Mouse (Mus musculus) liver, embryonic 14.5 days (tissue): ENCODE data around the gene Ahr. TPM values are rescaled to one million over a fixed set of nuclear protein-coding genes. Genes with fewer than 3 reads are reported as not detected.

Experiments used
- ATAC-seq: fragments of 200-750 bp; cut with Nextera tagmentation; 2 replicates; pipeline ENCODE4 v1.8.0; 2017; ENCODE audit warnings: moderate number of reproducible peaks, mild to moderate bottlenecking, moderate library complexity; ENCODE audit not compliant: insufficient read depth
- DNase-seq, 3 experiments: peaks; one replicate each; pipeline ENCODE4 v3.0.0-alpha.2; 2012 to 2013; ENCODE audit warnings: low read depth in 3 of 3, low spot score in 3 of 3
- H3K27ac ChIP-seq: fragments of 300-500 bp; sonication (generic); 2 replicates; pipeline ENCODE4 v1.5.1; 2014; ENCODE audit warnings: moderate library complexity, mild to moderate bottlenecking, control low read depth, inconsistent platforms
- H3K27me3 ChIP-seq: fragments of 300-500 bp; sonication (generic); 2 replicates; pipeline ENCODE4 v1.6.1; 2014; ENCODE audit warnings: mild to moderate bottlenecking, low read length, moderate library complexity; ENCODE audit not compliant: control insufficient read depth, insufficient read depth
- H3K36me3 ChIP-seq: fragments of 300-500 bp; sonication (generic); replicated peaks from 2 replicates; pipeline ENCODE4 v1.6.1; 2014; ENCODE audit warnings: low read depth; ENCODE audit not compliant: control insufficient read depth, insufficient read depth
- H3K4me1 ChIP-seq, 2 experiments: fragments of 200-500 bp in 1 of 2; fragments of 300-500 bp in 1 of 2; sonication (generic) in 1 of 2; replicated peaks; 2 replicates each; pipeline ENCODE4 v1.6.1; 2012 to 2014; ENCODE audit warnings: antibody characterized with exemption in 1 of 2, inconsistent platforms in 1 of 2, low read length in 1 of 2; ENCODE audit not compliant: control insufficient read depth in 2 of 2, insufficient read depth in 2 of 2
- H3K4me2 ChIP-seq: fragments of 300-500 bp; sonication (generic); 2 replicates; pipeline ENCODE4 v1.6.1; 2014; ENCODE audit warnings: low read depth, mild to moderate bottlenecking, control low read depth, moderate library complexity
- H3K4me3 ChIP-seq, 2 experiments: fragments of 200-500 bp in 1 of 2; fragments of 300-500 bp in 1 of 2; sonication (generic) in 1 of 2; 2 replicates each; pipeline ENCODE4 v1.5.1; 2012 to 2014; ENCODE audit warnings: low read depth in 2 of 2, low read length in 2 of 2, mild to moderate bottlenecking in 2 of 2, control low read depth in 1 of 2, inconsistent platforms in 1 of 2, moderate library complexity in 1 of 2; ENCODE audit not compliant: insufficient read depth in 1 of 2
- H3K9ac ChIP-seq: fragments of 300-500 bp; sonication (generic); replicated peaks from 2 replicates; pipeline ENCODE4 v1.6.1; 2014; ENCODE audit warnings: mild to moderate bottlenecking, control low read depth, moderate library complexity
- H3K9me3 ChIP-seq: fragments of 300-500 bp; sonication (generic); 2 replicates; pipeline ENCODE4 v1.6.1; 2016; ENCODE audit warnings: low read length, mixed read lengths; ENCODE audit not compliant: control insufficient read depth
- CTCF ChIP-seq: IDR thresholded peaks from 2 replicates; pipeline ENCODE4 v1.5.1; 2016; ENCODE audit warnings: antibody characterized with exemption, low read depth, control low read depth
- EP300 ChIP-seq: IDR thresholded peaks from 2 replicates; pipeline ENCODE4 v1.6.1; 2016; ENCODE audit warnings: antibody characterized with exemption, low read depth
- WGBS: fragments of 180-500 bp; shearing (Covaris S2); extraction: QIAGEN DNeasy Blood & Tissue Kit; methylation state at CpG from one replicate; pipeline ENCODE4 v1.1.7; 2014; ENCODE audit not compliant: insufficient replicate concordance; 5-methylcytosine and 5-hydroxymethylcytosine counted together
- polyA plus RNA-seq, 2 experiments: library from polyadenylated mRNA; depleted of rRNA in 1 of 2; stranded (reverse) in 1 of 2; unstranded in 1 of 2; fragments of >200 nt; fragmentation: Nextera tagmentation in 1 of 2; extraction: Ambion mirVana in 1 of 2; gene quantifications; 2 replicates each; pipeline versions ENCODE4 v1.2.1 to v1.2.3; 2012 to 2014

Ahr gene
- polyA plus RNA-seq, 2 experiments, result 1.5 to 2.4 TPM

DNA sequence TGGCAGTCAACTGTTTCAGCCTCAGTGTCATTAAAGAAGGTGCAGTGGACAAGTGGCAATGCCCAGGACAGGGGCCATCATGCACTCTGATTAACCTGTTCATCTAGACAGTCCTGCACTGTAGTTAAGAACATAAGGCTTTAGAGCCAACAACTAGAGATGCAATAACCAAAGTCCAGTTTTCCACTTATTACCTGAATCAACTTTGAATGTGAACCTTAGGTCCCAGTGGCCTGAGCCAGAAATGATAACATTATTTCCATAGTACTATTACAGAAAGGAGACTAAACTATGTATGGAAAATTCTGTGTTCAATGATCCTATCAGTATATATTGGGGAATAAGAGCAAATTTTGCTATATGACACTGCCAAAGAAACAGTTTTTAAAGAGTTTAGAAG, 4.3 kb downstream of the Ahr start:
- H3K4me1 ChIP-seq, result peaks cover 8 to 18% of the 10 kb centered on the region in 2 experiments
- H3K27me3 ChIP-seq, result no peaks in the 10 kb centered on the region
- H3K27ac ChIP-seq, result no peak overlapping the region
- no peak overlapping the region for H3K9ac ChIP-seq
- no peak for TF ChIP-seq CTCF
- no peak for TF ChIP-seq EP300
- no peak overlapping the region for H3K4me2 ChIP-seq
- no peak for DNase-seq
- ATAC-seq, result no peak
- no peaks in the 10 kb centered on the region for H3K9me3 ChIP-seq
- H3K4me3 ChIP-seq, result no peak overlapping the region
- no peaks in the 10 kb centered on the region for H3K36me3 ChIP-seq

DNA sequence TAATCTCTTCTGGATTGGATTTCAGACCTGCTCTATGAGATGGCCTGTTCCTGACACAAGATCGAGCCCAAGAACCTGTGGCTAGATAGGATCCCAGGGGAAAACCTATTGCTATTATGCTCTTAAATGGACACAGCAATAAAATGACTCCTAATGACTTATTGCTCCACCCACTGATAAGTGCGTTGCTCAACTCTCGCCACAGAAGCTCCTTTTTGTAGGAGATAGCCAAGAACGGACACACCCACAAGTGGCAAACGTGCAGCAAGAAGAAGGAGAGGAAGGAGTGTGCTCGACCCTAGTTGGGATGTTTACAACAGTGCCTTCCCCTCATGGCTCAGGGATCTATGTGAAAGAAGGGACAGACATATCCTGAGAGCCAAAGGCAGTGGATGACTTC, 7.4 kb downstream of the Ahr start:
- Histone ChIP-seq H3K27ac (no peak overlapping the region), H3K27me3 (no peaks in the 10 kb centered on the region), H3K36me3 (no peaks in the 10 kb centered on the region), H3K4me3 (no peak overlapping the region), H3K4me1 (peaks cover 8 to 12% of the 10 kb centered on the region in 2 experiments), H3K9me3 (no peaks in the 10 kb centered on the region), H3K4me2 (peak overlapping the region; percentile 21), H3K9ac (no peak overlapping the region)
- no peak for TF ChIP-seq EP300
- peak in 2 of 3 experiments; percentile 41 to 46 for DNase-seq
- WGBS, result 8% methylated on average over 6 of the region's 6 CpGs
- ATAC-seq, result peak; percentile 75

DNA sequence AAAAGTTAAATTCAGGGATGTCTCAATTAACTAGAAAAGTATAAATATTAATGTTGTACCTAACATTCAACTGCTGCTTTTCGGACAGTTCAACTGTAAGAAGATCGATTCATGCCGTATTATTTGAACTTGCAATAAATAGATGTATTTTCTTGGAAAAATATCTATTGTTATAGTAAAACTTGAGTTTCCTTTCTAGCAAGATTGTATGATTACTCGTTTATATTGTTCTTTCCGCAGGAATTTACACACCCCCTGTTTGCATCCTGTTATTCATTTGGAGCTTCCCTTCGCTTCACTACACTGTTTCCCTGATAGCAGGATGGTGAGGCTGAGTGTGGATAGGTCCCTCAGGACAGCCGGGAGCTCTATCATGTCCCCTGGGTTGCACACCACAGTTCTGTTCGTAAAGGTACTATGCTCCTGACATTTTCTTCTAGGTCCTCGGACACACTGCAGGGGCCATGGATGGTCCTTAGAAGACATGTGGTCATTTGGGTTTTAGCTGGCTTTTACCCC, 12.2 kb downstream of the Ahr start:
- no peaks in the 10 kb centered on the region for H3K9me3 ChIP-seq
- 66% methylated on average over 9 of the region's 9 CpGs for WGBS
- H3K27ac ChIP-seq, result no peak overlapping the region
- H3K27me3 ChIP-seq, result no peaks in the 10 kb centered on the region
- DNase-seq, result no peak
- TF ChIP-seq CTCF (no peak), EP300 (no peak)
- no peak for ATAC-seq
- no peak overlapping the region for H3K9ac ChIP-seq
- no peak overlapping the region for H3K4me3 ChIP-seq
- H3K36me3 ChIP-seq, result no peaks in the 10 kb centered on the region
- H3K4me1 ChIP-seq, result peaks cover 5 to 6% of the 10 kb centered on the region in 2 experiments
- H3K4me2 ChIP-seq, result no peak overlapping the region

DNA sequence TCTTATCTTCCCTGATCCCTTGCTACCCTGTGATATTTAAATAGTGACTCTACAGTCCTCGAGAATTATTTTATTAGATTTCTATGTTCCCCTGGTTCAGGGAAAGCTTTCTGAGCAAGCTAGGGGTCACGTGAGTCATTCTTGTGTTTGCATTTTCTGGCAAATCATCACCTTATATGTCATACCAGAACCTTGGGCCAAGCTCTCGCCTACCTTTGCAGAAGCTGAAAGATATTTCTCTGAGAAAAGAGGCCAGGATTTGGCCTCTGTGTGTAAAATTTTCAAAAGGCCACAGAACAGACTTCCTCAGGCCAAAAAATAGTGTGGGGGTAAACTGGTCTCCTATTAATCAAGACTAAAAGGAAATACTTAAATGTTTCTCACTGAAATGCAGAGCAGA, 19.2 kb downstream of the Ahr start:
- H3K9ac ChIP-seq, result no peak overlapping the region
- no peaks in the 10 kb centered on the region for H3K4me1 ChIP-seq
- H3K4me3 ChIP-seq, result no peak overlapping the region
- TF ChIP-seq CTCF (no peak), EP300 (no peak)
- no peaks in the 10 kb centered on the region for H3K9me3 ChIP-seq
- no peak overlapping the region for H3K27ac ChIP-seq
- DNase-seq (no peak), ATAC-seq (no peak)
- no peaks in the 10 kb centered on the region for H3K27me3 ChIP-seq
- H3K4me2 ChIP-seq, result no peak overlapping the region
- no peaks in the 10 kb centered on the region for H3K36me3 ChIP-seq
- 59% methylated on average over 3 of the region's 3 CpGs for WGBS

DNA sequence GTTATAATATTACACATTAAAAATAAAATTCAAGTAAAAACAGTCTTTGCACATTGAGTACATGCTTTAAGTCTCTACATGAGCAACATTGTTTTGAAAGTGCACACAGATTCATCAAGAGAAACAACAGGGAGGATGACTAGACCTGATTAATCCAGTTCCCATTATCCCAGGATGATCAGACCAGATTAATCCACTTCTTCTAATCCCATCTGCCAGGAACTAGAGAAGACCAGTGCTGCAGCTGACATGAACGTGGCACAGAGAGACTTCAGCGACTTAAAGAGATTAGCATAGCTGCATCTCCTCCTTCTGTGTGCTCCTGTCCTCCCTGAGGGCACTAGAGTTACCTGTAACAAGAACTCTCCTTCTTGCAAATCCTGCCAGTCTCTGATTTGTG, 20.2 kb downstream of the Ahr start:
- Histone ChIP-seq H3K27ac (no peak overlapping the region), H3K4me2 (no peak overlapping the region), H3K9ac (no peak overlapping the region), H3K9me3 (no peaks in the 10 kb centered on the region), H3K27me3 (no peaks in the 10 kb centered on the region), H3K36me3 (no peaks in the 10 kb centered on the region), H3K4me3 (no peak overlapping the region), H3K4me1 (no peaks in the 10 kb centered on the region)
- DNase-seq, result no peak
- no peak for ATAC-seq
- 59% methylated on average over 2 of the region's 2 CpGs for WGBS
- TF ChIP-seq CTCF (no peak), EP300 (no peak)
